Mouse (Mus musculus): Measurements from ENCODE around the gene 1700025G04Rik.

DNA sequence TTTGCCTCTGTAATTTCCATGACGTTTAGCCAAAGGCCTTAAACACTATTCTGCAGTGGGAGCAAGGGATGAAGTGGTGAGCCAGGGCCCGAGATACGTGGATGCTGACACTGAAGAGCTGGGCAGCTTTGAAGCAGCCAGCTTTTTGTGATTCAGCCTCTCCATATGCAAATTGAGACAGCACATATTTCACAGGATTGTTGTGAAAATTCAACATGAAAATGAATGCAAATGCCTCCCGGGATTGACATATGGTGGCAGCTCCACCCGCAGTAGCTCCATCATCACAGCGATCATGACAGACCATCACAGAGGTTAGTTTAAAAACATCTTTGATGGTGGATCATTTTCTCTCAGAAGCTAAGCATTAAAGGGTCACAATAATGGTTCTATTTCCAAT is 85.4 kb downstream of the 1700025G04Rik start:
- no peak for TF ChIP-seq POLR2A (IDR thresholded peaks at IDR 0.05; ENCODE audit: control insufficient read depth, extremely low read depth, insufficient read depth, low read length, poor library complexity)
- no peak for TF ChIP-seq CTCF (IDR thresholded peaks at IDR 0.05; ENCODE audit: borderline replicate concordance, control insufficient read depth, extremely low read depth, insufficient read depth, low read length, poor library complexity)

Data from thymus, adult 2 months (tissue).